Mouse (Mus musculus): ENCODE data around the gene Sphk1. TPM values are rescaled to one million over a fixed set of nuclear protein-coding genes. Genes with fewer than 3 reads are reported as not detected.

Gene Sphk1
- total and polyA plus RNA-seq, 3 experiments = 53.5 to 127 TPM; not detected in 1

- Histone ChIP-seq H3K9ac (ENCODE audit: control insufficient read depth, low read depth, low read length, poor library complexity, severe bottlenecking) (no peak overlapping the region), H3K27me3 (ENCODE audit: control insufficient read depth in 1 of 2, insufficient read depth in 2 of 2, low read length in 2 of 2) (no peaks in the 10 kb centered on the region), H3K79me2 (ENCODE audit: control insufficient read depth, insufficient read depth, low read length, poor library complexity) (peaks cover 54% of the 10 kb centered on the region), H3K9me3 (replicated peaks; ENCODE audit: insufficient read depth, low read length) (no peaks in the 10 kb centered on the region), H3K27ac (ENCODE audit: control insufficient read depth, low read depth, low read length) (no peak overlapping the region), H3K4me3 (ENCODE audit: control insufficient read depth in 1 of 2, insufficient read depth in 1 of 2, low read depth in 2 of 2, low read length in 2 of 2) (no peak overlapping the region), H3K4me1 (ENCODE audit: control insufficient read depth in 1 of 2, insufficient read depth in 2 of 2, low read length in 2 of 2) (peaks cover 18 to 46% of the 10 kb centered on the region in 2 experiments), H3K36me3 (ENCODE audit: control insufficient read depth in 1 of 2, insufficient read depth in 2 of 2, low read length in 2 of 2) (peaks cover 0 to 31% of the 10 kb centered on the region in 2 experiments; a peak in 2 of 4 replicates)
- no peak for DNase-seq (ENCODE audit: low read depth, low spot score)
- no peak for TF ChIP-seq NRF1 (IDR thresholded peaks at IDR 0.05; ENCODE audit: insufficient read depth, low read depth, low read length, poor library complexity, severe bottlenecking)
- TF ChIP-seq MYB (IDR thresholded peaks at IDR 0.05; ENCODE audit: low read depth, low read length) = no peak
- no peak for TF ChIP-seq ZKSCAN1 (IDR thresholded peaks at IDR 0.05; ENCODE audit: low read depth, low read length)
- TF ChIP-seq POLR2AphosphoS2 (IDR thresholded peaks at IDR 0.05; ENCODE audit: low read length) = no peak
- no peak for TF ChIP-seq HCFC1 (IDR thresholded peaks at IDR 0.05; ENCODE audit: low read depth, low read length)
- TF ChIP-seq MEF2A (IDR thresholded peaks at IDR 0.05; ENCODE audit: extremely low read depth, insufficient replicate concordance, low read depth, low read length, poor library complexity, severe bottlenecking) = no peak
- no peak for TF ChIP-seq USF1 (IDR thresholded peaks at IDR 0.05; ENCODE audit: low read depth, low read length)
- TF ChIP-seq ETS1 (IDR thresholded peaks at IDR 0.05; ENCODE audit: low read depth, low read length) = no peak
Observed at GRCm38 (mm10) chr11:116574486-116574885, 43.8 kb downstream of the Sphk1 start.

- no peaks in the 10 kb centered on the region for H3K27me3 ChIP-seq (ENCODE audit: control insufficient read depth in 1 of 2, insufficient read depth in 2 of 2, low read length in 2 of 2)
- no peaks in the 10 kb centered on the region for H3K9me3 ChIP-seq (replicated peaks; ENCODE audit: insufficient read depth, low read length)
- peaks cover 0 to 34% of the 10 kb centered on the region in 2 experiments; a peak in 2 of 4 replicates for H3K36me3 ChIP-seq (ENCODE audit: control insufficient read depth in 1 of 2, insufficient read depth in 2 of 2, low read length in 2 of 2)
- H3K79me2 ChIP-seq (ENCODE audit: control insufficient read depth, insufficient read depth, low read length, poor library complexity) = peaks cover 53% of the 10 kb centered on the region
- H3K4me3 ChIP-seq (ENCODE audit: control insufficient read depth in 1 of 2, insufficient read depth in 1 of 2, low read depth in 2 of 2, low read length in 2 of 2) = no peak overlapping the region
- H3K4me1 ChIP-seq (ENCODE audit: control insufficient read depth in 1 of 2, insufficient read depth in 2 of 2, low read length in 2 of 2) = peaks cover 18 to 51% of the 10 kb centered on the region in 2 experiments
- H3K27ac ChIP-seq (ENCODE audit: control insufficient read depth, low read depth, low read length) = no peak overlapping the region
- TF ChIP-seq POLR2AphosphoS5 (IDR thresholded peaks at IDR 0.05; ENCODE audit: borderline replicate concordance, low read depth, low read length) (no peak), E2F4 (IDR thresholded peaks at IDR 0.05; ENCODE audit: borderline replicate concordance, low read depth, low read length) (no peak), GABPA (IDR thresholded peaks at IDR 0.05; ENCODE audit: low read depth, low read length) (no peak), MAFK (IDR thresholded peaks at IDR 0.05; ENCODE audit: borderline replicate concordance, low read depth, low read length) (no peak), USF2 (IDR thresholded peaks at IDR 0.05; ENCODE audit: borderline replicate concordance in 1 of 2, insufficient read depth in 1 of 2, low read depth in 1 of 2, low read length in 2 of 2) (no peak), POLR2A (IDR thresholded peaks at IDR 0.05; ENCODE audit: control insufficient read depth in 1 of 2, insufficient read depth in 1 of 2, low read depth in 1 of 2, low read length in 2 of 2, poor library complexity in 1 of 2) (no peak), MEF2A (IDR thresholded peaks at IDR 0.05; ENCODE audit: extremely low read depth, insufficient replicate concordance, low read depth, low read length, poor library complexity, severe bottlenecking) (no peak), KAT2A (conservative IDR thresholded peaks at IDR 0.05; ENCODE audit: low read depth, low read length) (no peak), SMC3 (IDR thresholded peaks at IDR 0.05; ENCODE audit: low read depth, low read length) (no peak)
- DNase-seq (ENCODE audit: low read depth, low spot score) = no peak
- H3K9ac ChIP-seq (ENCODE audit: control insufficient read depth, low read depth, low read length, poor library complexity, severe bottlenecking) = no peak overlapping the region
Observed at GRCm38 (mm10) chr11:116574982-116575381, 44.3 kb downstream of the Sphk1 start.
